Mouse (Mus musculus) CD4-positive naive resting alpha-beta T cell, adult 76 days (primary cell): Measurements from ENCODE around the gene Fkbp9. TPM values are rescaled to one million over a fixed set of nuclear protein-coding genes. Genes with fewer than 3 reads are reported as not detected.

ENCODE experiments used
- total RNA-seq: library from RNA; stranded (reverse); gene quantifications from one replicate; pipeline ENCODE4 v1.2.4, GENCODE M21; 2023

Gene Fkbp9
- not detected for total RNA-seq

DNA sequence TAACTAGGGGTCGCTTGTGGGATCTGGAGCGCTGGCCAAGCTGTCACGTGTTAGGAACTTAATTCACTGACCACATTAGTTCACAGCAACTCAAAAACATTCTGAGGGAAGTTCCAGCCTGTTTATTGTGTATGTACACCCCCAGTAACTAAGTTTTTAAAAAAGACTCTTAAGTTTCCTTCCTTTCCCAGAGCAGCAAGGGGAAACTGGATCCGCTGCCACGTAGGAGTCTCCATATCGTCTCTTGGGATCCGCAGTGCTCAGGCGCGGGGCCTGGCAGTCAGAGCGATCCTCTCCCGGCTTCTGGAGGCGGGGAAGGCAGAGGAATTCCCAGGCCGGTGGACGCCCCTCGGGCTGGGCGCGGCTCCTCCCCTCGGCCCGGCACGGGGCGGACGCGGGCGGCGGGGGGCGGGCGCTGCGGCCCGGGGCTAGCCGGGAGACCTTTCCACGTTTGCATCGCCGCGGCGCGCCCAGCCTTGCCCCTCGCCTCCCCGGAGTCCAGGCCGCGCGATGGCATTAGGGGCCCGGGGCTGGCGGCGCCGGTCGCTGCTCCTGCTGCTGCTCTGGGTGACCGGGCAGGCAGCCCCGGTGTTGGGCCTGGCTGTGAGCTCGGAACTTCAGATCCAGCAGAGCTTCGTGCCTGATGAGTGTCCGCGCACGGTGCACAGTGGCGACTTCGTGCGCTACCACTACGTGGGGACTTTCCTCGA is at the start of gene Fkbp9:
Fkbp9 (plus strand) TSS at position 363 of the 710 bp plus-strand sequence.

DNA sequence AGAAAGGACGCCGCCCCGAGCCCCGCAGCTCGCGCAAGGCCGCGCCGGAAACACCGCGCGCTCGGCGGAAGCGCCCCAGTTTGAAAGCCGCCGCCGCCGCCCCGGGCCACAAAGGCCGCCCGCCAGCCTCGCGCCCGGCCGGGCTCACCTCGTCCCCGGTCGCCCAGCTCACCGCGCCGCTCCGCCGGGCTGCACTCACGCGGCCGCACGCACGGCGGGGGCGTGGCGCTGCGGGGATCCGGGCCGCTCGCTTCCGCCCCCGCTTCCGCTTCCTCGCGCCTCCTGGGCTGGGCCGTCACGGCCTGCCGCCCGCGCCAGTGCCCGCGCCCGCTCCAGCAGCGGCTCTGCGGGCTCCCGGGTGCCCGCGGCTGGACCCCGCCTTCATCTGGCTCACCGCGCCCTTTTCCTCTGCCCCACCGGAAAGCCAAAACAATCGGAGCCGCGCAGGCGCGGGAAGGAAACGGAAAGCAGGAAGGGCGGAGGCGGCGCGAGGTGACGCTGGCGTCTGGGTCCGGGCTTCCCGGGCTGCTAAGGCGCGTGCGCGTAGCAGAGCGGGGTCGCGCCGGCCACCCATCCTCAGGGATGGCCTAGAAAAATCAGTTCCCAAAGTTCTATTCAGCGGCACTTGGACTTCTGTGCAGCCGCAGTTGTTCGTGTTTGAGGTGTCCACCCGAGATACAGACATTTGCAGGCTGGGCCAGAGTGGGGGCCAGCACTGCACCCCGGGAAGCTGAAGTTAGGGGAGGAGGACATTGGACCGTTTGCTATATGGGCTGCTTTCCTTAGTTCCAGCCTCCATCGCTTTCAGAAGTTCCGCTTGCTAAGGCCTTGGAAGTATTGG is 34.3 kb upstream of the Fkbp9 start, which contains the start of gene Kbtbd2:
Kbtbd2 (minus strand) TSS at position 503 of the 841 bp plus-strand sequence.

DNA sequence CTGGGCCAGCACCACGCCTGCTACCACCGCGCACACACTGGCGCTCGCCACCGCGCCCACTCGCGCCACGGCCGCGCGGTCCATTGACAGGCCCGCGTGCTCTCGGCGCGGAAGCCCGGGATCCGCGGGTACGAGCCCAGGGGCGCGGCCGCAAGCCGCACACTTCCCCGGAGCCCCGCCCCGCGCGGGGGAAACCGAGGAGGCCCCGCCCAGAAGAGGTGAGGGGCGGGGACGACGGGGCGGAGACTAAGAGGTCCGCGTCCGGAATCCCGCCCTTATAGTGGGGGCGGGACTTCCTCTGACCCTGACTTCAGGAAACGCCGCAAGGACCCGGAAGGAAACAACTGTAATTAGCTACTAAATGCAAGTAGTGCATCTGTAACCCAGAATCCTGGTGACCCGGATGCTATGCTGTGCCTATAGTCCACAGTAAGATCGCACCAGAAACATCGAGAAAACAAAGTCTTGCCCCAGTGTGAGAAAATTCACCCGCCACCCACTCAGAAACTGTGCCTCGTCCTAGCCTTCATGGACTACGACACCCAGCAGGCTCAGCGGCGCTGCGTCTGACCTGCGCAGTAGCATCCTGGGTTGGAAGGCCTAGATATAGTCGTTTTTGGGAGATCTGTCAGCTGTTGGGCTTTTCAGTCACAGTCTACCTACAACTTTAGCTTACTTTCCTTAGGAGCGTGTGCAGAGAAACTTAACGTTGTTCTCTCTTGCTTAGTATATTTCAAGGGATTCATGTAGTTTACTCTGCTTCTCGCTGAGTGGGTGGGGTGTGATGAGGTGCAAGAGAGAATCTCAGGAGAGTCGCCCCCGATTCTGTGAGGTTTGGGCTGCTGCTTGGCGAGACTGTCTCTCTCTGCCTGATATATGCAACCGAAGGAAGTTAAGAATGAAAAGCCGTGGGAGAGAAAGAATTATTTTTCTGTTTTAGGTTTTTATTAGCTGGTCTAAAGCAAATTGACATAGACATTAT is 92.2 kb downstream of the Fkbp9 start, which contains the start of the genes Nt5c3 and Vmn1r4:
Nt5c3 (minus strand) TSS at position 207 of the 982 bp plus-strand sequence.
Vmn1r4 (plus strand) TSS at position 290 of the 982 bp plus-strand sequence.

Other genes with a start within 250 kb of the Fkbp9 start
- gene Lsm5, start 127.3 kb upstream of the Fkbp9 start, total RNA-seq = 31.0 TPM
- gene Avl9, start 117.2 kb upstream of the Fkbp9 start, total RNA-seq = 156 TPM
- gene Kbtbd2, start 34.2 kb upstream of the Fkbp9 start, total RNA-seq = 135 TPM
- gene Nt5c3, start 91.9 kb downstream of the Fkbp9 start, total RNA-seq = 54.8 TPM
- gene Vmn1r4, start 92.0 kb downstream of the Fkbp9 start, total RNA-seq = not detected
- gene Vmn1r5, start 138.2 kb downstream of the Fkbp9 start, total RNA-seq = not detected
- gene Vmn1r6, start 165.2 kb downstream of the Fkbp9 start, total RNA-seq = not detected
- gene Vmn1r7, start 193.3 kb downstream of the Fkbp9 start, total RNA-seq = not detected
- gene Vmn1r8, start 200.2 kb downstream of the Fkbp9 start, total RNA-seq = not detected
- gene Vmn1r9, start 234.7 kb downstream of the Fkbp9 start, total RNA-seq = not detected